Mouse (Mus musculus): ENCODE data around the gene Cenpx.
"Not testable (repeated sequence)": the region's sequence is repeated elsewhere in the genome, so short reads cannot be mapped to it uniquely, and the experiment has no call there.

The Cenpx gene

DNA sequence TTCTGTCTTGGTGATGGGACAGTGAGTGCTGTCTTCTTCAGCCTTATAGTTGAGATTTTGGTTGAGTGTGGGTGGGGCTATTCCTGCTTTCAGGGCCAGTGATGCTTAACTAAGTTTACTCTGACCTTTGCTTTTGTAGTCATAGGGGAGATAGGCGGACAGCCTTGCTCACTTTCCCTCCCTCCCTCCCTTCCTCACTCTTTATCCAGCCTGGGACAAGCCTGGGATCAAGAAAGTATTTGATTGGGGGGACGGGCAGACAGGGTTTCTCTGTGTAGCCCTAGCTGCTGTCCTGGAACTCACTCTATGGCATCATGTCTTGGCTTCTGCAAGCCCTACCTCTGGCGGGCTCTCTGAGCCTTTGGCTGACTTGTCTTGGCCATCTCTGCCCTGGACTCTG is 20.1 kb downstream of the Cenpx start:
- DNase-seq, result no peak

DNA sequence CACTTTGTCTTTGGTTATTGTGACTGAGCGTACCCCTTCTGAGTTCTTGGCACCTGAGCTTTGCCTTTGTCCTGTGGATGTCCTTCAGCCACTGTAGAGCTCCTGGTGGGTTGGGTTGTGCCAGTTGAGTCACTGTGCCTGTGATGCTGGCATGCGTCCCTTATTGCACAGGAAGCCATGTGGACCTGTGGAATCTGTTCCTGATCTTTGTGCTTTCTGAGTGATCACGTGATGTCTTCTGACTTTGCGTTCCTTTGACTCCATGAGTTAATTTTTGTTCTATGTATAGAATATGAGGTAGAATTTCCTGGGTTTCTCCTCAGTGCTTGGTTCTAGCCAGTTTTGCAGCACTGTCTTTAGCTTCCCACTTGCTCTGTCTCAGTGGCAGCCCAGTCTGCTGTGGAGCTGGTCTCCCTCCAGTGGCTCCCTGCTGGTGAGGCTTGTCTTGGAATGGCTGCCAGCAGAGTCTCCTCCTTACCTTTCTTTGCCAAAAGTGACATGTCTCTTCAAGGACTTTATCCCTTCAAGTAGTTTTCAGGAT is 21.0 kb downstream of the Cenpx start:
- no peak for DNase-seq

DNA sequence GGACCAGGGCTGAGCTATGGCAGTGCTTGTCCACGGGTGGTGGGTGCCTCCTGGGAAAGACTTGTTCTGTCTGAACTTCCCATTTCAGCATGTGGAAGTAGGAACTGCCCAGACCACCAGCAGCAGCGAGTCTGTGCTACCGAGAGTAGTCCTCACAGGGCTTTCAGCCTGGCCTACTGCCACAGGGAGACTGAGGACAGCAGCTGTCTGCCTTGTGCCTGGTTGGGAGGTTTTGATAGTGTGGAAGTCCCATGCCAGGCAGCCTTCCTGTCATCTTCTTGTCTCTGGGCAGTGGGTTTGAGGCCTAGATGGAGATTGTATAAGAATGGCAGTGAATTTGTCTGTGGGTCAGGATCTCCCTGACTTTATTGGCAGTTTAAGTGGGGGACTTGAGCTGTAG is 24.2 kb downstream of the Cenpx start:
- no peak for DNase-seq

DNA sequence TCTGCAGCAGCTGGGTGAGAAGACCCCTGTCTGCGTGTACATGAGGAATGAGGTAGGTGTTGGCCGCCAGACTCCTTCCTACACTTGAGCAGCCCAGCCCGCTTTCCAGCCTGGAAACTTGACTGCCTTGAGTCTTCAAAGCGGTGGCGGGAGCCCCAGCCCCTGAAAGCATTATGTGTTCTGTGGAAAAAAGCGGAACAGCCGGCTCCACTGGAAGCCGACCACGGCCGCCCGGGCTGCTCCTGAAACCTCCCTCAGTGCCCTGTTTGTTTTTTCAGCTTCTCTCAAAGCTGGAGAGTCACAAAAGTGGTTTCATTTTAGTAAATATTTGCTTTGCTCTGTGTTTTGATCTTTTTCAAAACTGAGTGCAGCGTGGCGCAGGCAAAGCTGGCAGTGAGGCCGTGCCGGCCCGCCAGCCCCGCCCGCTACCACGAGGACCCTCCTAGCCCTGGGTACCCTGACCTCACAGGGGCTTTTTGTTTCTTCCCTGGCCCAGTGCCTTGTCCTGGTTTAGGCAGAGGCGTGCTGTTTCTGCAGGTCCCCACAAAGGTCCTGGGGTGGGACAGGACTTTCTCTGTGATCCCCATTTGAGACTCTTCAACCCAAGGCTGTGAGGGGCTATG is 26.8 kb downstream of the Cenpx start:
- no peak for DNase-seq

DNA sequence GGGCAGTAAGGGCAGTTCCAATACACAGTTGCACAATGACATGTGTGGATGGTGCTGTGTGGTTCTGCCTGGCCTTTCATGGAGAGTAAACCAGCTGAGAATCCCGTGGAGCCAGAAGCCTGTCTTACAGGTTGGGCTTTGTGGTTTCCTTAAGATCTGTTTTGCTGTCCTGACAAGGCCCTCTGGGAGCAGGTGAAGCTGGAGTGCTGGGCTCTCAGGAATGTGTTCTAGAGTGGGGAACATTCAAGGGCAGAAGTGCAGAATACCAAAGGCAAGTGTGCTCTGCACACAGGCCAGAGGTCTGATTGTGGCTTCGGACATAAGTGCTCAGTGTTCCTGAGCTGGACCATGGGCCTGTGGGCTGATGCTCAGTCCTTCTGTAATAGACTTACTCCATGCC is 28.9 kb downstream of the Cenpx start:
- DNase-seq, result no peak

DNA sequence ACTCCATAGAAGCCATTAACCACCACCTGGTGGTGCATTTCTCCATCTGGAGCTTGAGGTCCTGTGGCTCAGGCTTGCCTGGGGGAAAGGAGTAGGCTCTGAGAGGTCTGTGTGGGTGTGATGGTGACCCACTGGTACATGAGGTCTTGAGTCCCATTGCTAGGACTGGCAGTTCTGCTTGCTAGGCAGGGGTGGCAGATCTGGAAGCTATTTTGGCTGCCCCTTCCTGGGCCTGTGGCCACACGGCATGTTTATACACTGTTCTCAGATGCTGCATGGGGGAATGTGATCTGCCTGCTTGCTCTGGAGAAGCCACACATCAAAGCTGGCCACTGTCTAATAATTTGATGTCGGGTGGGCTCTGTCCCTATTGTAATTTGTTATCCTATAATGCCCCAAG is 29.5 kb downstream of the Cenpx start:
- no peak for DNase-seq

DNA sequence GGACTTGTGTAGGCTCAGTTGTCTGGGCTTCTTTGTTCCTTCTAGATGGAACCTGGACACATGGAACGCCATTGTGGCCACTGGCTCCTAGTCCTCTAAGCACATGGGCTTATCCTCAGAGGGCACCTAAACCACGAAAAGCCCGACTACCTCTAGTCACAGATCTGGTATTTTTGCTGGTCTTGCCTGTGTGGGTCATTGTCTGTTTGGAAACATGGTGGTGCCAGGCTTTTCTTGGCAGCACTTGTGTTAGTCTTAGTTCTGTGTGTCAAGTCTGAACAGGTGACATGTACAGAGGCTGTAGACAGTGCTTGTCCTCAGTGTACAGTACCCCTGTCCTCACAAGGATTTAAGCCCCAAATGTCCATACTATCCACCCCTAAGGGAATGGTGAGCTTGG is 30.0 kb downstream of the Cenpx start:
- DNase-seq, result no peak

DNA sequence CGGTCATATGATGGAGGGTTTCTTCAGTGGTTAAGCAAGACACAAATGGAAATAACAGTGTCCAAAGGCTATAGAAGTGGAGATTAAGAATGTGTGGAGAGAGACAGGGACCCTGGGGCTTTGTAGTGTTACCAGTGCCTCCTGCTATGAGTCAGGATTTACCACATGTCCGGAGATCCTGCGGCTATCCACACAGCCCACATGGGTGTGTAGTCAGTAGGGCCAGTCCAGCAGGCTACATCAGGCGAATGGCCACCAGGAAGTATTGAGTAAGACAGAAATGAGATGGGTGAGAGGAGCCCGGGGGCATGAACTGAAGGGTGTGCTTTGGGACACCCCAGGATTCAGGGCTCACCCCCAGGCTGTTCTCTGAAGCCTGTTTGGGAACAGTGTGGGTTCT is 30.9 kb downstream of the Cenpx start:
- DNase-seq, result no peak

DNA sequence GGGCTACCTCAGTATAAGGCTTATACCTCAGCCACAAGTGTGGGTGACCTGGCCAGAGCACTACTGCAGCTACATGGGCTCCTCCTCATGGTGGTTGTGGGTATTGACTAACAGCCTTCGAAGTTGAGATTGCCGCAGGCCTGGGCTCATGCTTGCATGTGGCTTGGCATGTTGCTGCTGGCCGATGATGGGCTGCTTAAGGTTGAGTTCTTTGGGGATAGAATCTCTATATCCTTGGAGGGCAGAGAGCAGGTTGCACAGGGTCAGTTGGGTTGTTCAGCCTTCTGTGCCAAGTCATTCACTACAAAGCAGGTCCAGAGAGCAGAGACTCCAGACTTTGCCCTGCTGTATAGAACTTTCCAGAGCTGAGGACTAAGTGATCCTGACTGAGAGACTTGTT is 33.6 kb downstream of the Cenpx start:
- DNase-seq, result no peak

DNA sequence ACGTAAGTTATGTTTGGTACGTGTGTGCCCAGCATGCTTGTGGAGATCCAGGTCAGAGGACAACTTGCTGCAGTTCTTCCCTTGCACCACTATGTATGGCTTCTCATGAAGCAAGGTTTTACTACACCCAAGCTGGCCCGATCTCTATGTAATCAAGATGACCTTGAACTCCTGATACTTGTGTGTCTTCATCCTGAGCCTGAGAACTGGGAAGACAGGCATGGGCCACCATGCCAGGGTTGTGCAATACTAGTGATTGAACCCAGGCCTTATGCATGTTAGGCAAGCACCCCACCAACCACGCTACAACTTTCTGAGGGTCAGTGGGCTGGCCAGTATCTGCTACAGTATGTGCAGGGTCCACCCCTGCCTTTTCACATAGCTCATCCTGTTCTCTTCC is 36.6 kb downstream of the Cenpx start:
- no peak for DNase-seq

DNA sequence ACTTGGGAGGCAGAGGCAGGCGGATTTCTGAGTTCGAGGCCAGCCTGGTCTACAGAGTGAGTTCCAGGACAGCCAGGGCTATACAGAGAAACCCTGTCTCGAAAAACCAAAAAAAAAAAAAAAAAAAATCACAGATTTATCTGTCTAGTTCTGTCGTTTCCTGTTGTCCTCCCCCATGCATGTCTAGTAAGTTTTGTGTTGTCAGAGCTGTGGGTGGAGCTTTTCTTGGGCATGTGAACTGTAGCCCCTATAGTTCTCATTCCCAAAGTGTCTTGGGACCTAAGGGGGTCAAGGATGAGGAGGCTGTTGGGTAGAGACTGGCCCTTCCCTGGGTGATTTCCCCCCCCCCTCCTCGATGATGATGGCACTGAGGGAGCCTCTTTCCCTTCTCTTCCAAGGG is 37.7 kb downstream of the Cenpx start:
- DNase-seq, result not testable (repeated sequence)

DNA sequence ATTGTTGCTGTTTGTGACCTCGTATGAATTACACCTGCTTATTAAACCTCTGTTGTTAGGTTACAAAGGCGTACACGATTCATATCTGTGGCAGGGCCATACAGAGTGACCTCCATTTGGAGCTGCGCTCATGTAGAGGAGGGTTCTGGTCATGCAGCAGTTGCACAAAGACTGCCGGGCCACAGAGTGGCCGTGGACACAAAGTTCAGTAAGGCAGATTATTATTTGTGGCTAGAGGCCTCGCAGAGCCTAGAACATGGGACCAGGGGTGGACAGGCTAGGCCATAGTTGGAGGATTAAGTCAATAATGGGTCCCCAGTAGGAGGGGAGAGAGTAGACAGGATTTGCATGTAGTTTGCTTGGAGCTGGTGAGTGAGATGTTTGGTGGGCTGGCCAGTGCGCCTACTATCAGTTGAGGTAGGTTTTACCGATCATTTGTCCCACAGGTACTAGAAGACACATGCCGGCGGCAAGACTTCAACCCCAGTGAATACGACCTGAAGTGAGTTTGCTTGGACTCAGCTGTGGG is 39.9 kb downstream of the Cenpx start:
- no peak for DNase-seq

DNA sequence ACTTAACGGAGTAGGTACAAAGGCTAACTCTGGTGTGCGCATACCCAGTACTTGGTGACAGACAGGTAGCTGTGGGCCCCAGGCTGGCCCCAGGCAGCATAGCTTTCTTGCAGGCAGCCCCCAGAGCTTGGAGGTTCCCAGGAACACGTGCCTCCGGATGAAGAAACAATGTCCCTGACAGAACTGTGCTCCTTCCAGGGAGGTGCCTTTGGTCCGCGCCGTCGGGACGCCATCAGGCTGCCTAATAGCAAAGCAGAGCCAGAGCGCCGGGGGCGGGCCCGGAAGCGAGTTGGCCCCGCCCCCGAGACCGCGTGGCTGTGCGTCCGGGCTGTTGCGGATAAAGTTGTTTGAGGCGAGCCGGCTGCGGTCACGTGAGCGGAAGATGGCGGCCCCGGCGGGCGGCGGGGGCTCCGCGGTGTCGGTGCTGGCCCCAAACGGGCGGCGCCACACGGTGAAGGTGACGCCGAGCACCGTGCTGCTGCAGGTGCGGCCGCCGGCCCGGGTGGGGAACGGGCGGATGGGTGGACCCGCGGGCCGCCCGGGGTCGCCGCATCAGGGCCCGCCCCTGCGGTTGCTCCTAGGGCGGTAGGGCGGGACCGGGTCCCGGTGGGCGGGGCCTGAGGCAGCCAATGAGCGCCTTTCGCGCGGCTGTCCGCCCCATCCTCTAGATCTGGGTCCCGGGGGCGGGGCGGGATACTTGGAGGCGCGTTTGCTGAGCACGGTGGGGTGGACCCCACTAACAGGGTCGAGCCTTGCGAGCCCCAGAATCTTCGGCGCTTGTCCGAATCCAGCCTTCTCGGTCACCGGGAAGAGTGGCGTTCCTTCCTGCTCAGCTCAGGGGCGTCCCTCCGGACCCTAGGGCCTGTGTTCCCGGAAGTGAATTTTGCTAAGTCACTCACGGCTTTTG is 40.6 kb downstream of the Cenpx start, which contains the start of gene Aspscr1:
Gene Aspscr1, plus strand, starts transcription at position 287 of the 907 bp plus-strand sequence.
- peak; percentile 95 for DNase-seq

DNA sequence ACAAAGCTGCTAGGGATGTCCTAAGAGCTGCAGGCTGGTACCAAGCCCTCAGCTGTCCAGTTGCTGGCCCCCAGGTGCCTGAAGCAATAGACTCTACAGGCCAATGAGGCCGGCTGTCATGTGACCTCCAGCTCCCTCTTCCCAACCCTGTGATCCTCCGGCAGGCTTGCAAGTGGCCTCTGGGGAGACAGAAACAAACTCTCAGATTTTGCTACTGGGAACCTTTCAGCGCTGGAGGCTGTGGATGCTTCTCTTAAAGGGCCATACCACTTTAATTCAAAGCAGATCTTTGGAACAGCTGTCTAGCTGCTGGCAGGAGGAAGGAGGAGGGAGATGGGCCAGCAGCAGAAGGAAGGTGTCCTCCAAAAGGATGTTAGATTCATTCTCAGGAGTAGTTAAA is 46.9 kb downstream of the Cenpx start:
- no peak for DNase-seq

DNA sequence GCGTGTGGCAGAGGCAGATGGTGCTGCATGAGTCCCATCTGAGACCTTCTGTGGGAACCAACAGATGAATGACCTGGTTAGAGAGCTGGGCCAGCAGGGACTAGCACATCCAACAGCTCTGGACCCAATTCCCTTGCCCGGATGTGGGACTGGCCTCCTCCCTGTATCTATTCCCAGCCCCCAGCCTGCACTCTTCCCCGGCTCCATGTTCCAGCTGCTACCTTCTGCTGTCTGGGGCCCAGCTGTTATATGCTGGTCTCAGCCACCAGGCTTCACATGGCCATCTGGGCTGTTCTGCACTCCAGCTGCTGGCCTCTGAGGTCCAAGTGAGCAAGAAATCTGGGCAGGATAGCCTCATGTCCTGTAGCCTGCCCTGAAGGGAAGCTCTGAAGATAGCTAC is 48.1 kb downstream of the Cenpx start:
- DNase-seq, result no peak

DNA sequence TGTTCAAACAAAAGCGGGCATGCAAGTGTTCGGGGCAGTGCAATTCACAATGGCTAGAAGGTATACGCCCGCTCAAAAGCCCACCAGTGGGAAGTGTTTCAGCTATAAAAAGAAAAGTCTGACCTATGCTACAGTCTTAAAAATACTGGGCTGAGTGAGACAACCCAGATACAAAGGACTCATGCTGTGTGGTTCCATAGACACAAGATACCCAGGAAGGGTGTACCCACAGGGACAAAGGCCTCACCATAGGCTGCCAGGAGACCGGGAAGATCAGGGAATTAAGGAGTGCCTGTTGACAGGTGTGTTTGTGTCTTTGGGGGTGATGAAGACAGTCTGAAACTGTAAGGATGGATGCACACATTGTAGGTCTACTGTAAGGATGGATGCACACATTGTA is 49.8 kb downstream of the Cenpx start:
- DNase-seq, result no peak

DNA sequence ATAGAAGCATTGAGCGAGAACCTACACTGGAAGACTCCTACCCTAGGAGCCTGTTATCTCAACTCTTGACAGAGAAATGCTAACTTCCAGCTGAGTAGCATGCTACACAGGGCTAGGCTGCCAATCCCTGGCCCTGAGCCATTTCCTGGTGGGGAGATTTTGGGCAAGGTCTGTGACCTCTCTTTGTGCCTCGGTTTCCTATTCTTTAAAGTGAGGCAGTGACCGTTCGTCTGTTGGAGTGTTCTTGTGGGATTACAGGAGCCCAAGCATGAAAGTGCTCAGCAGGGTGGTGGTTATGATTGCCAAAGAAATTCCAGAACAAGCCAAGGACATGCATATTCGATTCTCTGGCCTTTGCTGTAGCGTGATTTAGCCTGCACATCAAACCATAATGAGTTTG is 50.8 kb downstream of the Cenpx start:
- no peak for DNase-seq

DNA sequence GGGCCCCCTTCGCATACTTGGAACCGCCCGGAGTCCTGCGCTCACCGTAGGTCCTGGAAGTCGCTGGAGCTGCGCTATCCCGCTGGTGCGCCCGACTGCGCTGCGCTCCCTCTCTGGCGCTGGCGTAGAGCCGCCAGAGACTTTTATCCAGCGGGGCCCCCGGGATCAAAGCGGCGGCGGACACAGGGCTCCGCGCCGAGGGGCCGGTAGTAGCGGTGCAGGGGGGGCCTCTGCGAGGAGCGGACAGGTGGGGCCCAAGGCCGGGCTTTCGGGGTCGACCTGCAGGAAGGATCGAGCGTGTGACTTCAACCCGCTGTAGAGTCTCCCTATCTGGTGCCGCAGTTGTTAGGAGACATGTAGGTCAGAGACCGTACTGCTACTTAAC is 52.5 kb downstream of the Cenpx start, which contains the start of gene Notum:
Gene Notum, minus strand, starts transcription at position 100 of the 385 bp plus-strand sequence.
- no peak for DNase-seq
